Mouse (Mus musculus) heart, embryonic 16.5 days (tissue): ENCODE data around the gene Ift122. TPM values are rescaled to one million over a fixed set of nuclear protein-coding genes. Genes with fewer than 3 reads are reported as not detected.
A peak's percentile ranks its signal among the peaks of the same experiment; 100 is the strongest.

Experiments used
- ATAC-seq: fragments of 200-750 bp; cut with Nextera tagmentation; replicated peaks from 2 replicates; pipeline ENCODE4 v1.8.0; 2017; ENCODE audit warnings: moderate number of reproducible peaks; ENCODE audit not compliant: insufficient read depth, low FRiP score; ENCODE audit errors: extremely low read depth
- H3K27ac ChIP-seq: fragments of 300-500 bp; sonication (generic); 2 replicates; pipeline ENCODE4 v1.5.1; 2014; ENCODE audit warnings: mild to moderate bottlenecking, low read length, control low read depth, moderate library complexity
- H3K27me3 ChIP-seq: fragments of 300-500 bp; sonication (generic); 2 replicates; pipeline ENCODE4 v1.6.1; 2014; ENCODE audit warnings: low read length, mixed read lengths; ENCODE audit not compliant: control insufficient read depth, insufficient read depth
- H3K36me3 ChIP-seq: fragments of 300-500 bp; sonication (generic); 2 replicates; pipeline ENCODE4 v1.6.1; 2014; ENCODE audit not compliant: control insufficient read depth, insufficient read depth
- H3K4me1 ChIP-seq: fragments of 300-500 bp; sonication (generic); 2 replicates; pipeline ENCODE4 v1.6.1; 2014; ENCODE audit warnings: low read length, mixed read lengths; ENCODE audit not compliant: control insufficient read depth, insufficient read depth
- H3K4me2 ChIP-seq: fragments of 300-500 bp; sonication (generic); 2 replicates; pipeline ENCODE4 v1.6.1; 2014; ENCODE audit warnings: low read depth, mild to moderate bottlenecking, control low read depth, low read length
- H3K4me3 ChIP-seq: fragments of 300-500 bp; sonication (generic); 2 replicates; pipeline ENCODE4 v1.5.1; 2014; ENCODE audit warnings: mild to moderate bottlenecking, control low read depth, low read length
- H3K9ac ChIP-seq: fragments of 300-500 bp; sonication (generic); 2 replicates; pipeline ENCODE4 v1.6.1; 2014; ENCODE audit warnings: low read length, control low read depth
- H3K9me3 ChIP-seq: fragments of 300-500 bp; sonication (generic); replicated peaks from 2 replicates; pipeline ENCODE4 v1.6.1; 2016; ENCODE audit warnings: low read length; ENCODE audit not compliant: control insufficient read depth
- WGBS: fragments of 180-500 bp; shearing (Covaris S2); extraction: QIAGEN DNeasy Blood & Tissue Kit; methylation state at CpG from one replicate; pipeline ENCODE4 v1.1.7; 2014; 5-methylcytosine and 5-hydroxymethylcytosine counted together
- polyA plus RNA-seq: library from polyadenylated mRNA; unstranded; fragments of >200 nt; fragmentation: Nextera tagmentation; extraction: Ambion mirVana; gene quantifications from 2 replicates; pipeline ENCODE4 v1.2.1, GENCODE M21; 2015

Gene Ift122
- polyA plus RNA-seq, 1 experiment from 2014 or later = 21.4 TPM

GRCm38 (mm10) chr6:115938798-115939197, 85.5 kb downstream of the Ift122 start:
- Histone ChIP-seq H3K27ac (no peak overlapping the region), H3K9ac (no peak overlapping the region), H3K4me2 (no peak overlapping the region), H3K27me3 (no peaks in the 10 kb centered on the region), H3K4me3 (no peak overlapping the region), H3K9me3 (peaks cover 7% of the 10 kb centered on the region), H3K4me1 (peaks cover 12% of the 10 kb centered on the region), H3K36me3 (no peaks in the 10 kb centered on the region)
- no peak for ATAC-seq
- 65% methylated on average over 1 of the region's 1 CpGs for WGBS

- no peaks in the 10 kb centered on the region for H3K36me3 ChIP-seq
- no peak overlapping the region for H3K4me2 ChIP-seq
- no peak overlapping the region for H3K4me3 ChIP-seq
- H3K9me3 ChIP-seq = peaks cover 7% of the 10 kb centered on the region
- no peaks in the 10 kb centered on the region for H3K27me3 ChIP-seq
- H3K27ac ChIP-seq = no peak overlapping the region
- WGBS = 58% methylated on average over 1 of the region's 1 CpGs
- no peak overlapping the region for H3K9ac ChIP-seq
- H3K4me1 ChIP-seq = peaks cover 12% of the 10 kb centered on the region
- ATAC-seq = no peak
Observed at GRCm38 (mm10) chr6:115940603-115941002, 87.3 kb downstream of the Ift122 start.

- H3K27me3 ChIP-seq = no peaks in the 10 kb centered on the region
Observed at GRCm38 (mm10) chr6:115941128-115941527, 87.9 kb downstream of the Ift122 start.

GRCm38 (mm10) chr6:115943498-115944427, 90.5 kb downstream of the Ift122 start:
- peaks cover 27% of the 10 kb centered on the region for H3K4me1 ChIP-seq
- H3K9me3 ChIP-seq = no peaks in the 10 kb centered on the region
- WGBS = 43% methylated on average over 9 of the region's 9 CpGs
- no peak overlapping the region for H3K4me2 ChIP-seq
- H3K36me3 ChIP-seq = no peaks in the 10 kb centered on the region
- H3K27ac ChIP-seq = no peak overlapping the region
- 0 out of 2 replicates have a peak, but pooled peaks have one; percentile 39 for ATAC-seq
- H3K27me3 ChIP-seq = no peaks in the 10 kb centered on the region
- H3K4me3 ChIP-seq = no peak overlapping the region
- no peak overlapping the region for H3K9ac ChIP-seq

More at GRCm38 (mm10) chr6:115941128-115941527, 87.9 kb downstream of the Ift122 start:
- H3K4me2 ChIP-seq = no peak overlapping the region
- peaks cover 17% of the 10 kb centered on the region for H3K4me1 ChIP-seq
- H3K9me3 ChIP-seq = peaks cover 7% of the 10 kb centered on the region
- WGBS = 6% methylated on average over 4 of the region's 12 CpGs
- H3K4me3 ChIP-seq = no peak overlapping the region
- H3K36me3 ChIP-seq = no peaks in the 10 kb centered on the region
- H3K27ac ChIP-seq = no peak overlapping the region
- ATAC-seq = no peak
- H3K9ac ChIP-seq = no peak overlapping the region

GRCm38 (mm10) chr6:115944638-115945037, 91.4 kb downstream of the Ift122 start, which contains the start of gene H1foo:
Gene H1foo (plus strand): TSS chr6:115944938.
- Histone ChIP-seq H3K27ac (no peak within 1 kb of the TSS), H3K36me3 (no peaks in the 10 kb centered on the region), H3K4me1 (peaks cover 27% of the 10 kb centered on the region), H3K4me2 (no peak within 1 kb of the TSS), H3K9ac (no peak within 1 kb of the TSS), H3K9me3 (no peaks in the 10 kb centered on the region), H3K4me3 (no peak within 1 kb of the TSS), H3K27me3 (no peaks in the 10 kb centered on the region)
- WGBS = 90% methylated on average over 5 of the region's 5 CpGs
- no peak for ATAC-seq

- 66% methylated on average over 8 of the region's 8 CpGs for WGBS
- H3K4me1 ChIP-seq = peaks cover 29% of the 10 kb centered on the region
Observed at GRCm38 (mm10) chr6:115945633-115946032, 92.4 kb downstream of the Ift122 start.

GRCm38 (mm10) chr6:115946389-115946788, 93.1 kb downstream of the Ift122 start:
- 17% methylated on average over 6 of the region's 6 CpGs for WGBS
- Histone ChIP-seq H3K9me3 (peaks cover under 1% of the 10 kb centered on the region), H3K4me1 (peaks cover 25% of the 10 kb centered on the region), H3K4me3 (no peak overlapping the region), H3K4me2 (no peak overlapping the region), H3K36me3 (no peaks in the 10 kb centered on the region), H3K9ac (0 out of 2 replicates have a peak overlapping the region, but pooled peaks have one; percentile 20), H3K27me3 (no peaks in the 10 kb centered on the region), H3K27ac (peak overlapping the region; percentile 44)
- peak; percentile 59; the same call in 1 of the 2 replicates for ATAC-seq

More at GRCm38 (mm10) chr6:115945633-115946032, 92.4 kb downstream of the Ift122 start:
- H3K4me2 ChIP-seq = no peak overlapping the region
- H3K27ac ChIP-seq = no peak overlapping the region
- no peaks in the 10 kb centered on the region for H3K36me3 ChIP-seq
- no peaks in the 10 kb centered on the region for H3K9me3 ChIP-seq
- no peak overlapping the region for H3K9ac ChIP-seq
- ATAC-seq = no peak
- no peak overlapping the region for H3K4me3 ChIP-seq
- H3K27me3 ChIP-seq = no peaks in the 10 kb centered on the region

- Histone ChIP-seq H3K9me3 (peaks cover 5% of the 10 kb centered on the region), H3K4me2 (no peak overlapping the region), H3K27ac (no peak overlapping the region), H3K36me3 (no peaks in the 10 kb centered on the region), H3K4me3 (no peak overlapping the region), H3K4me1 (peaks cover 41% of the 10 kb centered on the region), H3K9ac (0 out of 2 replicates have a peak overlapping the region, but pooled peaks have one; percentile 38), H3K27me3 (no peaks in the 10 kb centered on the region)
- no peak for ATAC-seq
- 78% methylated on average over 9 of the region's 9 CpGs for WGBS
Observed at GRCm38 (mm10) chr6:115954506-115955074, 101.3 kb downstream of the Ift122 start.

GRCm38 (mm10) chr6:115955169-115955568, 101.9 kb downstream of the Ift122 start:
- Histone ChIP-seq H3K4me1 (peaks cover 44% of the 10 kb centered on the region), H3K9ac (no peak overlapping the region), H3K27ac (no peak overlapping the region), H3K4me3 (no peak overlapping the region), H3K36me3 (peaks cover 4% of the 10 kb centered on the region; the same call in 1 of the 2 replicates), H3K27me3 (no peaks in the 10 kb centered on the region), H3K9me3 (peaks cover 5% of the 10 kb centered on the region), H3K4me2 (no peak overlapping the region)
- no peak for ATAC-seq
- 85% methylated on average over 4 of the region's 4 CpGs for WGBS
